Mouse (Mus musculus) c-Kit-negative CD71-positive TER-119-positive erythroid progenitor cells, embryonic 14.5 days (primary cell): ENCODE data around the gene Cadm1.

Source experiments
- DNase-seq: peaks from one replicate; pipeline ENCODE4 v3.0.0-alpha.2; 2013; ENCODE audit warnings: low read depth, low spot score

The Cadm1 gene

GRCm38 (mm10) chr9:47866001-47866400, 336.0 kb downstream of the Cadm1 start:
- no peak for DNase-seq

GRCm38 (mm10) chr9:47867474-47867873, 337.5 kb downstream of the Cadm1 start:
- DNase-seq = no peak

DNA sequence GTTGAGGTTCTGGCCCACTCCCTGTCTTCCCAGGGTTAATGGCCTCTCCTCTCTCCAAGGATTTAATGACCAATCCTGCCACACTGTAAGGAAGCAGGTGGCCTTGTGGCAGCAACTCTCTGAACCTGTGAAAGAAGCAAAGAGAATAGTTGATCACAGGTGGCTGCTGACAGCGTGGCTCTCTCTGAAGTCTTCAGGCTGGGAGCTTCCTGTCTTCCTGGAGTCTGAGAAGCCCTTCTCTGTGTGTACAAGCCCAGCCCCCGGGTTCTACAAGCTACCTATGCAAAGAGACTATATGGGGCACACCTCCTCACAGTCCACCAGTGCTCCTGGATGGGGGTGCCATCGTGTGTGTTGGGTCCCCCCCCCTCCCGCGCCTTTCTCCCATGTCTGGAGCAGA, 339.7 kb downstream of the Cadm1 start:
- DNase-seq = no peak

GRCm38 (mm10) chr9:47876557-47877206, 346.7 kb downstream of the Cadm1 start:
- no peak for DNase-seq

DNA sequence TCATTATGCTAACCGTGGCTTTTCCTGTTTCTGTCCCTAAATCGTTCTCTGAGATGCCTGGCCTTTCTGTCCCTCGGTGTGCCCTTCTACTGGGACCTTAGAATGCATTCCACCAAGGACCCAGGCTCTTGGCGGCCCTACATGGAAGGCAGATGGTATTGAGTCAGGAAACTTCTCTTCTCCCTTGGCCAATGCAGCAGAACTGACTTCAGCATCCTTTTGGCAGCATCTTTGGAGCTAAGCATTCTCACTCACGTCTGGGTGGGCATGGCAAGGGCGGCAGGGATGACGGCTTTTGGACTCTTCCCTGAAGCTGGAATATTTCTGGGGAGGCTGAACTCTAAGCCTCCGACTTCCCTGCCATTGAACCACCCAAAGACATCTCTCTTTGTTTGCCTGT, 350.2 kb downstream of the Cadm1 start:
- no peak for DNase-seq

GRCm38 (mm10) chr9:47882372-47882771, 352.4 kb downstream of the Cadm1 start:
- no peak for DNase-seq

DNA sequence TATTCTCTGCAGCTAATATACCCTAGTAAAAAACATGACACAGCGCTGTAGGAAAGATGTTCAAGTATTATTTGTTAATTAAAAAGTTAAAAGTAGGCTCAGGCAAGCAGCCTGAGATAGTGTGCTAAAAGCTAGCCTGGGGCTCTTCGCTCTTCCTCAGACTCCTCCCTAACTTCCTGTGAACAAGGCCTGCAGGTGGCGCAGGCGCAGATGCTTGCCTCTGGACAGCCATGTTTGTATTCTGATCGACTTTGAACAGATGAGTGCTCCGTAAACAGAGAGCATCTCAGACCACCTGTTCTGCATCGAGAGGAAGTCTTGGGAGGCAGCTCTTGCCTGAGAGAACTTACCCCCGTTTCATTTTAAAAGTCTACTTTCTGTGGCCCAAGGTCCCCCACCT, 361.7 kb downstream of the Cadm1 start:
- DNase-seq = no peak

DNA sequence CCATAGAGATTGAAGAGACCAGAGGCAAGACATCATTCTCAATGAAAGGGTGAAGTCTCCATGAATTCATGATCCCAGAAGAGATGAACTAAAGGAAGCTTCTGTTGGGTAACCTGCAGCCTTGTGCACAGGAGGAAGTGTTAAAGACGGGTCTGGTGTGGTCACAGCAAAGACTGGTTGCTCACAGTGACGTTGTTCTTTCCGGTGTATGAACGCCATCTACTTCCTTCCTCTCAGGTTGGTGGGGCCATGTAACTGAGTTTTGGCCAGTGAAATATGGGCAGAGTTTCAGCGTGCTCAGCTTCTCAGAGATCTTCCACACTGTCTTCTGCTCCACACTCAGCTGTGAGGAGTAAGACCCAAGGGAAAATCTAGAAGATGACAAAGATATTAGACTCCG, 363.0 kb downstream of the Cadm1 start:
- no peak for DNase-seq

DNA sequence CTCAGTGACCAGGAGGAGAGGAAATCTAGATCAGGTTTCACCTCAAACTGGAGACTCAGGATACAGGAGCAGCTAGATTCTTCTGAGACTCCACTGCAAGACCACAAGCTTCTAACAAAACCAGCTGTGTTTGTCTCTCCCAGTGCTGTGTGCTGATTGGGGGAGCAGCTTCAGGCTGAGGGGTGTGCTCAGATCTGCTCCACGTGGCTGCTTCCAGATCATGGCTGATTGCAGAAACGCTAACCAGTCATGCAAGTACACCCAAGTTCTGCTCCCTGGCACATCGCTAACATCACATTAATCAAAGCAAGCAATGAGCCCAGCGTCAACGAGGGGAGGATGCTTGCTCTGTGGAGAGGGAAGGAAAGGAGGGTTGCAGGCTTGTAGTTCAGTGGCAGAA, 364.1 kb downstream of the Cadm1 start:
- no peak for DNase-seq

- DNase-seq = no peak
Measured at GRCm38 (mm10) chr9:47894661-47895060, 364.7 kb downstream of the Cadm1 start.

GRCm38 (mm10) chr9:47895121-47895520, 365.1 kb downstream of the Cadm1 start:
- no peak for DNase-seq

GRCm38 (mm10) chr9:47900734-47901133, 370.8 kb downstream of the Cadm1 start:
- no peak for DNase-seq

- DNase-seq = no peak
Measured at GRCm38 (mm10) chr9:47903661-47904060, 373.7 kb downstream of the Cadm1 start.

DNA sequence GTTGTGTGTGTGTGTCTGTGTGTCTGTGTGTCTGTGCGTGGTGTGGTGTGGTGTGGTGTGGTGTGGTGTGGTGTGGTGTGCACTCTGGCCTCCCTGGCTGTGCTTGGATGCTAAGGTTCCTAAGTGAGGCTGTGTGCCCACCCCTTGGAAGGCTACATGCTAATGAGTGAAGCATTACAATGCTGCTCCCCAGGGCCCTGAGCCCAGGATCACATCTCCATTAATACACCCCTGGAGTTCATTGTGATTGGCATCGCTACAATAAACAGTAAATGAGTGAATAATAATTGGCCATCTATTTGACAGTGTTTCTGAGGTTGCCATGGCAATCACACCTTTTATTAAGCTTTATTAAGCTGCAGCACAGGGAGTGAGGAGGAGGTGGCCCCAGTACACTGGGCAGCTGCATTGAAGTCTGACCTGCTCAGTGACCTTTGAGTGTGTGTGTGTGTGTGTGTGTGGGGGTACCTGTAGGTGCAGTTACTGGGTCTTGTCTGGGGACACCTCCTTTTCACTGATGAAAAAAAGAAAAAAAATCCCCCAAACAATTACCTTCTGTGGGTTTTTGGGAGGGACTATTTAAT, 374.5 kb downstream of the Cadm1 start:
- DNase-seq = no peak

DNA sequence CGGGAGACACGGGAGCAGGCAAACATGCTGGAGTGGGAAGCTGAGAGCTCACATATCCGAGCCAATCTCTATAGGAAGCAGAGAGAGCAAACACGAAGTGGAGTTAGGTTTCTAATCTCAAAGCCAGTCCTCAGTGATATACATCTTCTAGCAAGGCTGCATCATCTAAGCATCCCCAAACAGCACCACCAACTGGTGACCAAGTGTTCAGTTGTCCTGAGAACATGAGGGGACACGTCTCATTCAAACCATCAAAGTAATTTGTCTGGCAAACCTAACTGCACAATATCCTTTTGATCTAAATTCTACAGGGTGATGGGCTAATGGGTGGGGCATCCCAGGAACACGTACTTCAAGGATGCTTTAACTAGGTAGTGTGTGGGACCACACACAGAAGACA, 376.5 kb downstream of the Cadm1 start:
- no peak for DNase-seq
